Mouse (Mus musculus) erythroblast, embryonic 14.5 days (primary cell): ENCODE results near the gene Mzt1.
"Not testable (repeated sequence)": the region's sequence is repeated elsewhere in the genome, so short reads cannot be mapped to it uniquely, and the experiment has no call there.

ENCODE experiments used
- GATA1 ChIP-seq: IDR thresholded peaks from 2 replicates; pipeline ENCODE4 v1.6.1; 2012; ENCODE audit warnings: low read length, inconsistent platforms, mixed read lengths
- TAL1 ChIP-seq: IDR thresholded peaks from 3 replicates; pipeline ENCODE4 v1.6.1; 2012; ENCODE audit warnings: low read length, inconsistent platforms, mixed read lengths

DNA sequence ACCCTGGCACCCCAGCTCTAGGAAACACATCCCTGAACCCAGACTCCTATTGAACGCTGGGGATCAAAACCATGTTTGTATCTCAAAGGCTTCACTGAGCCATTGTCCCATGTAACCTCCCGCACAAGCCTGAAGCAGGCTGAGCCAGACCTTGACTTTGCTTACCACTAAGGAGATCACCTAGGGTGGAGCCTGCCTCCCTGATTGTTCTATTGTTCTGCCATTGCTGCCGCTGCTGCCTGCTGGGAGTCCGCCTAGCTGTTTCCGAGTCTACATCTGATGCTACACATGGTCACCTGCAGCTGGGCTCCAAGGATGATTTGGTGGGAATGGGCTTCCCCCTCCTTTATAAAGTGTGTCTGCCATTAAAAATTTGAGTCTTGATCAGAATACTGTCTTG lies 6.6 kb downstream of the Mzt1 start:
- TF ChIP-seq GATA1, TAL1: not testable (repeated sequence)
